Mouse (Mus musculus) heart, postnatal 0 days (tissue): ENCODE measurements around the gene Uvrag.

Experiments used
- CTCF ChIP-seq: IDR thresholded peaks from 2 replicates; pipeline ENCODE4 v1.5.1; 2016; ENCODE audit warnings: antibody characterized with exemption, control low read depth, low read depth
- EP300 ChIP-seq: IDR thresholded peaks from 2 replicates; pipeline ENCODE4 v1.6.1; 2016; ENCODE audit warnings: antibody characterized with exemption, low read depth

DNA sequence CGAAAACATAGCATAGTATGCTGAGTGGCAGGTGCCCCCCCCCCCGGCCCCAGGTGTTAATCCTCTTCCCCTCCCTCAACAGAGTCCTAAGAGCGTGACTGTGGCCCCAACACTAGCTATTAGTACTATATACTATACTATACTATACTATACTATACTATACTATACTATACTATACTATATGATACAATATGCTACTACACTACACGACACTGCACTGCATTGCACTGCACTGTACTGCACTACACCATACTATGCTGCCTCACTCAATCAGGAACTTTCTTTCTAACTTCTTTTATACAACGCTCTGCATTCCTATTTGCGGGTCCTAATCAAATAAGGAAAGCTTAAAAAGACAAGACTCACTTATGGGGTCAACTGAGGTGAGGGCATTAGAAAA, 224.4 kb downstream of the Uvrag start:
- TF ChIP-seq CTCF (no peak), EP300 (no peak)
